Mouse (Mus musculus) mouse embryonic stem cell (cell line): ENCODE results near the gene Dph3.
"Not testable (repeated sequence)": the region's sequence is repeated elsewhere in the genome, so short reads cannot be mapped to it uniquely, and the experiment has no call there.

Experiments
- in situ Hi-C, 2 experiments: fragments of 300-500 bp; cut with MboI; formaldehyde crosslinking; loops; 1 replicate in 1 of 2; 3 replicates in 1 of 2; pipeline ENCODE4 v1.14.3; 2019 to 2020; ENCODE audit warnings: low sequenced_read_pairs in 2 of 2, low pct_unique_long_range_greater_than_20kb in 1 of 2, mixed read lengths in 1 of 2; ENCODE audit not compliant: unreplicated experiment in 1 of 2

The Dph3 gene

DNA sequence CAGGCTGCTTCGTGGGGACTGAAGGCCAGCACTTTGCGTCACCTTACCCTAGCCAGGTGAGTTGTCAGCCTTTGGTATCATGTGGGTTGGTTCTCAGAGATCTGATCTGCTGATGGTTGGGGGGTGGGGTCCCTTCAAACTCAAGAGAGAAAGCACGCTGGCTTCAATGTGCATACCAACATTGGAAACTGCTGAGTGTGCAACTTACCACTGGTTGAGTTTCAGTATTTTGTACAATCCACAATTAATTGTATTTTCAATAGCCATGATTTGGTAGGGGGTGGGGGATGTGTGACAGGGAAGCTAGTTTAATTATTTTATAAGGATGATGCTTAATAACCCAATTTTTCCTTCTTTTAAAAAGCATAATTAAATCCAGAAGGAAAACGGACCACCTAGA, 6.2 kb upstream of the Dph3 start:
- in situ Hi-C loops: no loop called here

DNA sequence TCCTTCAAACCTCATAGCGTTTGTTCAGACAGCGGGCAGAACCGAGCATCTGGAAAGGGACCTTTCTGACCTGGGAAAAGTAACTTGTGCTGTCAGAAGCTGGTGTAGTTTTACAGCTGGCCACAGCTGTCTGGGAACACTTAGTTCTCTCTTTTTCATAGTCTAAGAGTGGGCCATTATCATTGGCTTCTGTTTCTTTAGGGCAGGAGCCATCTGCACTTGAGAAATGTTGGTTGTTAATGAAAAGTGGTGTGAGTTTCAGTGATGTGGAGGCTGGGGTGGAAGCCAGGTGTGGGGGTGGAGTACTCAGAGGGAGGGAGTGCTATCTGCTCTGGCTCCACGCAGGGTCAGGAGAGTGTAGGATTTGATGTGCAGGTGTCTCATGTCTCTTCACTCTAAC, 5.6 kb upstream of the Dph3 start:
- in situ Hi-C loops: no loop called here

DNA sequence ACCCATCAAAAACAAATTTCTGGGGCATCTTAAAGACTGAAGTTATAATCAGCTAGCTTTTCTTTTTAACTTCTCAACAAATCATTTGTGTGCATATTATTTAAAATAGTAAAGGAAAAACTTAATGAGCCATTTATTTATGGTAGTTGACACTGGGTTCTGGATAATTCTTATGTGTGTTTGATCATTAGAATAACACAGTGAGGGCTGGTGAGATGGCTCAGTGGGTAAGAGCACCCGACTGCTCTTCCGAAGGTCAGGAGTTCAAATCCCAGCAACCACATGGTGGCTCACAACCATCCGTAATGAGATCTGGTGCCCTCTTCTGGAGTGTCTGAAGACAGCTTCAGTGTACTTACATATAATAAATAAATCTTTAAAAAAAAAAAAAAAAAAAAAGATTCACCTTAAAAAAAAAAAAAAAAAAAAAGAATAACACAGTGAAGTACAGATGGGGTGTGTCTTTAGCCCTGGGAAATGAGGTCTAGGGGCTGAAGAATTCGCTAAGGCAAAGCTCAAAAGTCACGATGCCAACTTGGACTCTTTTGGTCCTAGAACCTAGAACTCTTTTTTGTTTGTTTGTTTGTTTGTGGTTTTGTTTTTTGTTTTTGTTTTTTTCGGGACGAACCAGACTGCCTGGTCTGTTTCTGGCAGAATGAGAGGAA, 2.2 kb upstream of the Dph3 start:
- in situ Hi-C loops: not testable (repeated sequence)

DNA sequence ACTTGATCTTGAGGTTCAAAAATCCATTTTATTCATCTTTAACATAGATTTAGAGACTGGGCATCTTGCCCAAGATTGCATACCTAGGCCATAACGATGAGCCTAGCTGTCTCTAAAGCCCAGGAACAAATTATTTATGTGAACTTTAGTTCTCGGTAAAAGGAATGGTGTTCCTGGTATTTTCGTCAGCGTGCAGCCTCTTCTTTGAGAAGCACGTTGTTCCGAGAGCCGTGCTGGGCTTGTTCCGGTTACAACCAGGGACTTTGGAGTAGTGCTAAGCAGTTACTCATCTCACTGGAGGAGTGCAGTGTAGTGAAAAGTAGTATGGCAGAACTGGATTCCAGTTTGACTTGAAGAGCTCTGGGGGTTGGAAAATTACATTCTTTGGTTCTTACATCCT, 697 bp upstream of the Dph3 start:
- in situ Hi-C loops: no loop called here

DNA sequence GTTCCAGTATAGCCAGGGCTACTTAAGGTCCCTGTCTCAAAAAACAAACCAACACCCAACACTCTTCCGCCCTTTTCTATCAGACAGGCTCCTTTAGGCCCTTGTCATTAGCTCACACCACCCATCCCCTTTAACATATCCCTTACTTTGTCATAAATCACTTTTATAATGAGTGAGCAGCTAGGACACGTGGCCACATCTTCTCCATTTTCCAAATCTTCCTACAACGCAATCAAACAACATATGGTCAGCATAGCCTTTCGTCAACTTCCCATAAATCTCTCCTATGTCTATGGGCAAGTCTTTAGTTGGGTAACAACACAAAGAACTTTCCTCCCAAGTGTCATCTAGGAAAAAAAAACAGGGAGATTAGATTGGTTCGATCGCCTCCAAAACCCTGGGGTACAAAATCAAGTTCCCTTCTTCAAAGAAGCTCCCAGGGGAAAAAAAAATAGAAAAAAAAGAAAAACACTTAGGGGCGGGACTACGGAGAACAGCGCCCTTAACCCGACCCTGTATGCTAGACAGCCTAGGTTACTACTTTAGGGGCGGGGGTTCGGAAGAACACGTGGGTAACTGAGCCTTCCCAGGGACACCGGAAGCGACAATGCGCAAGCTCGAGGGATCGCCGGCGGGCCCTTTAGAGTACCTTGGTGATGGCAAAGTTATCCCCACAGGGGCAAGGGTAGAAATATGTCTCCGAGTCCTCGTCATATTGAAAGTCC, 606 bp downstream of the Dph3 start, which contains the start of gene Oxnad1:
Gene Oxnad1, plus strand, starts transcription at position 614 of the 725 bp plus-strand sequence.
- in situ Hi-C loops: no loop called here

DNA sequence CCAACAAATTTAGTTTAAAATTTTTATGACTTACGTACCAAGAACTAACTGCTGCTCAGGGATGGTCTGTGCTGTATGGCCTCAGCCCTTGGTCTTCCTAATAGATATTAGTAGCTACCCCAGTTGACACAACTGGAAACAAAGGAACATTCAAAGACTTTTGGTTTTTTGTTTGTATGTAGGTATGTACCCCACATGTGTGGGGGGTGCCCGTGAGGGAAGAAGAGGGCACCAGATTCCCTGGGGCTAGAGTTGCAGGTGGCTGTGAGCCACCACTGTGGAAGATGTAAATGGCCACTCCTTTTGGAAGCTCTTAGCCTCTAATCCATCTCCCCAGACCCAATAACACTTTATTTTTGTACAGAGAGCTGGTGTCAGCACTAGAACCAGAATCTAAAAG, 2.1 kb downstream of the Dph3 start:
- in situ Hi-C loops: no loop called here

DNA sequence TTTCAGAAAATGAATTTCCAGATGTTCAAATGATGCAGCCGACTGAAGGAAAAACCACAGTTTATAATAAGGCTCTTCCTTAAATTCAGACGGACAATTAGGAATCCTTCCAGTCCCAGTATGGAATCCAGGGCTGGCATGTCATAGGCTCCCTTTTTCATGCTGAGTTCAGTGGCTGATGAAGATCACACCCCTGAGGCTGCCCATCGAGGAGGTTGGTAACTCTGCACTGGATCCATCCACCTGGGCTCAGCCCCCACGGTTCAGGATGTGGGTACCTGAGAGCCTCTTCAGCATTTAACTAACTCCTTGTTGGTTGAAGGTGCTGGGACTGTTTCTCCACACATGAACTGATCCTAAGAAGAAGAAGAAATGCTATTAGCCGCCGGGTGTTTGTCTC, 2.6 kb downstream of the Dph3 start:
- in situ Hi-C loops: no loop called here

DNA sequence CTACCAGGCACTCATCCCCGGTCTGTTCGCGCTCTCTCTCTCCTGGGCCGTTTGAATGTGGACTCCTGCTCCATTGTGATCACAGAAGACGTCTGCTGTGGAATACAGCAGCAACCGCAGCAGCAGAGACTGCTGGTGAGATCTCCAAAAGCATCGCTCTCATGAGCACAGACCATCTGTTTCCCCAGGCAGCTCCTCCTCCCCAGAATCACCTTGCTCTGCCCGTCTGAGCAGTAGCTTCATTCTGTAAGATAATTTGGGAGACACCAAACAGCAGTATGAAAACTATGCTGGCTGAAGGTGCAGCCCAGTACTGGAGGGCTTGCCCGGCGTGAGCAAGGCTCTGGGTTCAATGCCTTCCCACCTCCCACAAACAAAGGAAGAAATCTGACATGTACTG, 4.5 kb downstream of the Dph3 start:
- in situ Hi-C loops: no loop called here

- in situ Hi-C loops: loop anchor here in 1 of 2 experiments (10.0 kb wide), 1 partner anchor 432 kb away; the partner anchor contains the start of genes Btd, Gm49387 and Hacl1
These were observed 8.5 kb downstream of the Dph3 start for GRCm38 (mm10) chr14:32076896-32077575.

GRCm38 (mm10) chr14:32073901-32074300, 11.6 kb downstream of the Dph3 start:
- in situ Hi-C loops: loop anchor here (5.0 to 25.0 kb wide), 4 partner anchors 112 to 429 kb away; partner anchors contain the start of genes Btd (in 1 of the 2), Gm49387 (in 1 of the 2) and Hacl1 (in 1 of the 2)

- in situ Hi-C loops: loop anchor here (5.0 to 25.0 kb wide), 4 partner anchors 111 to 428 kb away; partner anchors contain the start of genes Btd (in 1 of the 2), Gm49387 (in 1 of the 2) and Hacl1 (in 1 of the 2)
These were observed 12.3 kb downstream of the Dph3 start for GRCm38 (mm10) chr14:32073211-32073685.

- in situ Hi-C loops: loop anchor here (5.0 to 25.0 kb wide), 4 partner anchors 111 to 428 kb away; partner anchors contain the start of genes Btd (in 1 of the 2), Gm49387 (in 1 of the 2) and Hacl1 (in 1 of the 2)
These were observed 12.7 kb downstream of the Dph3 start for GRCm38 (mm10) chr14:32072807-32073206.

GRCm38 (mm10) chr14:32061398-32061797, 24.1 kb downstream of the Dph3 start:
- in situ Hi-C loops: loop anchor here in 1 of 2 experiments (25.0 kb wide), 1 partner anchor 99 kb away; no protein-coding TSS in a partner anchor

DNA sequence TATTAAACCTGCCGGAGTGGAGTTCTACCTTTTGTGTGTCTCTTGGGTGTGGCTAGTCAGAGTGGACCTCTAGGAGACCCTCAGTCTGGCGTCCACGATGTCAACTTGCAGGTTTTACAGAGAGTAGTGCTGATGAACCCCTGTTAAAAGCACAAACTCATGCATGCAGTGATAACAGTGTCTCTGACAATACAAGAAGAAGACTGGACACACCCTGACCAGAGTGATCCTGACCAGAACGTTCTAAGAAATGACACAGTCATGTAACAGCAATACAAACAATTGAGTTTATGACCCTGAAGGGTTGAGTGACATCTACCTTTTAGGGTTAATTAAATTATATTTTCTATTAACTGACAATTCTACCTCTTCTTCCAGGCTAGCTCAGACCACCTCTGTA, 27.9 kb downstream of the Dph3 start:
- in situ Hi-C loops: loop anchor here in 1 of 2 experiments (25.0 kb wide), 1 partner anchor 95 kb away; no protein-coding TSS in a partner anchor

DNA sequence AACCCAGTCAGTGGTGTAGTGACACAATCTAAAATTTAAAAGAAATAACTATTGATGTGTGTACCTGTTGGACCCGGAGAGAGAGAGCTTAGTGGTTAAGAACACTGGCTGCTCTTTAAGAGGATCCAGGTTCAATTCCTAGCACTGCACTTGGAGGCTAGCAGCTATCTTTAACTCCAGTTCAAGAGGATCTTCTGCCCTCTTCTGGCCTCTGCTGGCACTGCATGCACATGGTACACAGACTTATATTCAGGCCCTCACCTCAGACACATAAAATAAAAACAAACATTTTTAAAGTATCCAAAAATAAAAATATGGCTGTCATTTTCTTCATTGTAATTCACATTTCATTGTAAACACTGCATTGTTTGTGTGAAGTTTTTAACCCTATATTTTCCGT, 28.9 kb downstream of the Dph3 start:
- in situ Hi-C loops: loop anchor here in 1 of 2 experiments (25.0 kb wide), 1 partner anchor 94 kb away; no protein-coding TSS in a partner anchor

GRCm38 (mm10) chr14:32055781-32056180, 29.7 kb downstream of the Dph3 start:
- in situ Hi-C loops: loop anchor here in 1 of 2 experiments (25.0 kb wide), 1 partner anchor 93 kb away; no protein-coding TSS in a partner anchor

DNA sequence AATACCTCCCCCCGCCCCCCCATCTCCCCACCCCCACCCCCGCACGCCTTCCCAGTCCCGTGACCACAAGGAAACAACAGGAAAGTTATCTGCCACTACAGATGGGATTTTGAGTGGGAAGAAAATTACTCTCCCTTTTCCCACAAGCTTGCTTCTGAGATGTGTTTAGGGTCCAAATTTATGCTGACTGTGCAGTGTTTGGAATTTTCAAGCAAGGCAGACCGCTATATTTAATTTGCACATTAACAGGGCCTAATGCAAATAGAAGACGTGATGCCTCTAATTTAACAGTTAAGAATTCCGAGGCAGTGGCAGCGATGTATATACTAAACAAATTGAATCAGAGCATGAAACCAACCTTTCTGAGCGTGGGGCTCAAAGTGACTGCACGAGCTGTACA, 30.7 kb downstream of the Dph3 start:
- in situ Hi-C loops: loop anchor here in 1 of 2 experiments (25.0 kb wide), 1 partner anchor 92 kb away; no protein-coding TSS in a partner anchor

GRCm38 (mm10) chr14:32053895-32054294, 31.6 kb downstream of the Dph3 start:
- in situ Hi-C loops: loop anchor here in 1 of 2 experiments (25.0 kb wide), 1 partner anchor 92 kb away; no protein-coding TSS in a partner anchor
